Mouse (Mus musculus) megakaryocyte-erythroid progenitor cell, adult 5 weeks (primary cell): Measurements from ENCODE around the gene Cryl1. TPM values are rescaled to one million over a fixed set of nuclear protein-coding genes. Genes with fewer than 3 reads are reported as not detected.

Experiments used
- polyA plus RNA-seq: library from polyadenylated mRNA; stranded (reverse); fragments of >175 nt; gene quantifications from 2 replicates; pipeline ENCODE4 v1.2.3, GENCODE M21; 2012

Gene Cryl1
- 6.2 and 6.8 TPM in 2 replicates for polyA plus RNA-seq

GRCm38 (mm10) chr14:57398065-57398757, at the start of gene Cryl1:
Cryl1 (minus strand) TSS chr14:57398529.

DNA sequence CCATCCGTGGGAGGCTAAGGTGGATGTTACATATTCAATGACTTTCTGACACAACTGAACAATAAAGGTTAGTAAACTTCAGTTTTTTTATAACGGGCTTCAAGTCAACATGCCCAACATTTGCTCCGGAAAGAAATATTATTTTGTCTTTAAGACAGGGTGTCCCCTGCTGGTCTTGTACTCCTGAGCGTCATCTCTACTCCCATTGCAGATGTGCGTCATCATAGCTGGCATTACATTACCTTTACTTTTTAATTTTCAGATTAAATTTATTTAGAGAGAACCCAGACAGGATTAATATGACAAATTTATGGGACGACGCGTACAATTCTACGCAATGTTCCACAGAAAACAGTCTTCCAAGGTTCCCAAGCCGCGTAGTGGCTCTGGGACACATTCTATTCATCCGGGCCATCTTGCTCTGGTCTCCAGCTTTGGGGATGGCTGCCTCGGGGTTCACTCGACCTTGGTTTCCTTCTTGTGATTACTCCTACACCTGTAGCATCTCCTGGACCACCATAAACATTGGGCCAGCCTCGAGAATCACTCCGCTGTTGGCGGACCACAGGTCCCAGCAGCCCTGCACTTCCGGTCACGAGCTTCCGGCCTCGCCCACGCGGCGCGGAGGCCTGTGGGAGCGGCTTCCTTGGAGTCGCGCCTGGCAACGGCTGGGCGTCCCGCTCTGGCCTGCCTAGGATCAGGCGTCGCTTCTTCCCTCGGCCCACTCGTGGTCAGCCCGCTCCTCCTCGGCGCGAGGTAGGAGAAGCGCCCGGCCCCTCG, 25.3 kb upstream of the Cryl1 start, which contains the start of gene Ift88:
Ift88 (plus strand) TSS at position 631 of the 780 bp plus-strand sequence.

Other genes starting within 250 kb of the Cryl1 start
- 5.5 and 7.2 TPM in 2 replicates for gene Ift88, start 25.5 kb upstream of the Cryl1 start, polyA plus RNA-seq
- 0.52 and 0.74 TPM in 2 replicates for gene Il17d, start 126.2 kb upstream of the Cryl1 start, polyA plus RNA-seq
- gene Eef1akmt1, start 173.1 kb upstream of the Cryl1 start, polyA plus RNA-seq = 0.95 and 1.6 TPM in 2 replicates